Mouse (Mus musculus) cerebellum, adult 9-11 months (tissue): ENCODE measurements at regions not wholly inside any gene's neighbourhood (a gene's known extent, or its start where the extent isn't known, plus 50 kb on each side); places are given as distances from the start of the nearest gene placed in this dataset.

ENCODE experiments used
- DNase-seq: peaks from one replicate; pipeline ENCODE4 v3.0.0; 2022

- DNase-seq, result peak; percentile 61
Measured at GRCm38 (mm10) chr1:101272365-101272764, 1499.8 kb downstream of the Cntnap5b start.

- no peak for DNase-seq
Measured at GRCm38 (mm10) chr1:101273633-101274032, 1501.1 kb downstream of the Cntnap5b start.

GRCm38 (mm10) chr1:101285416-101285815 lies 1512.9 kb downstream of the Cntnap5b start:
- no peak for DNase-seq
